Mouse (Mus musculus) layer of hippocampus, adult 9-11 months (tissue): ENCODE data around the gene 2210418O10Rik.
"Not testable (repeated sequence)": the region's sequence is repeated elsewhere in the genome, so short reads cannot be mapped to it uniquely, and the experiment has no call there.

Experiments
- DNase-seq: peaks from one replicate; pipeline ENCODE4 v3.0.0; 2022

Gene 2210418O10Rik

DNA sequence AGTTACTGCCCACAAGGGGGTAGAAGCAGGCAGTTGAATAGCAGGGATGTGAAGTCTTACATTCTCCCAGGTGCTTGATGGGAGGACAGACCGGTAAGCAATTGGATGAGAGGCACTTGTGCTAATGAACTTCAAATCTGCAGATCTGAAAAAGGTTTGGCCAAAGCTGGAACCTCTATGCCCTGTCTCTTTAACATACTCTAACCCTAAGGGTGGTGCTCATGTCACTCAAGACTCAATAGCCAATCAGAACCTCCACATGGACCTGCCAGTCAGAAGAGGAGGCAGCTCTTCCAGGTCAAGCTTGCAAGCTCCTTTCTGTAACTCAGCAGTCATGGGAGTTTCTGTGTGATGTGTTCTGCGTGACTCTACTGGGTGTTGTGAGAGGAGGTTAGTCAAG lies at the start of gene 2210418O10Rik:
Gene 2210418O10Rik, plus strand, starts transcription at position 301 of the 400 bp plus-strand sequence.
- DNase-seq: not testable (repeated sequence)

DNA sequence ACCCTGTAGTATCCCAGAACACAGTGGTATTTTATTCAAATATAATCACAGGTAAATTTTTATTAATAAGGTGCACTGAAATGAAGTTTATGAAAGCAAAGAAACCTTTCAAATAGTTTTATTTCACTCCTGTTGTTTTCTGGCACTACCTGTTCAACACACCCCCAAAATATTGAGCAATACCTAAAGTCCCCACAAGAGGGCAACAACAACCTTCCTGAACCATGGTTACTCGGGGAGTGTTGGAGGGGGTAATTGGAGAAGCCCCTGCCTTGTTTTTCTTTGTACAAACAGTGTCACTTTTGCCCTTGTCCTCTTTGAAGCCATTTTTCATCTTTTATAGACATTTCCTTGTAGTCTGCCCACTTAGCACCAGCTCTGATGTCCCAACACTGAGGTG lies 22.1 kb downstream of the 2210418O10Rik start:
- not testable (repeated sequence) for DNase-seq
